Mouse (Mus musculus) liver, embryonic 14.5 days (tissue): ENCODE results near the gene Epha4. TPM values are rescaled to one million over a fixed set of nuclear protein-coding genes. Genes with fewer than 3 reads are reported as not detected.

ENCODE experiments used
- ATAC-seq: fragments of 200-750 bp; cut with Nextera tagmentation; 2 replicates; pipeline ENCODE4 v1.8.0; 2017; ENCODE audit warnings: moderate number of reproducible peaks, mild to moderate bottlenecking, moderate library complexity; ENCODE audit not compliant: insufficient read depth
- DNase-seq, 3 experiments: peaks; one replicate each; pipeline ENCODE4 v3.0.0-alpha.2; 2012 to 2013; ENCODE audit warnings: low read depth in 3 of 3, low spot score in 3 of 3
- H3K27ac ChIP-seq: fragments of 300-500 bp; sonication (generic); 2 replicates; pipeline ENCODE4 v1.5.1; 2014; ENCODE audit warnings: moderate library complexity, mild to moderate bottlenecking, control low read depth, inconsistent platforms
- H3K27me3 ChIP-seq: fragments of 300-500 bp; sonication (generic); 2 replicates; pipeline ENCODE4 v1.6.1; 2014; ENCODE audit warnings: mild to moderate bottlenecking, low read length, moderate library complexity; ENCODE audit not compliant: control insufficient read depth, insufficient read depth
- H3K36me3 ChIP-seq: fragments of 300-500 bp; sonication (generic); replicated peaks from 2 replicates; pipeline ENCODE4 v1.6.1; 2014; ENCODE audit warnings: low read depth; ENCODE audit not compliant: control insufficient read depth, insufficient read depth
- H3K4me1 ChIP-seq, 2 experiments: fragments of 200-500 bp in 1 of 2; fragments of 300-500 bp in 1 of 2; sonication (generic) in 1 of 2; replicated peaks; 2 replicates each; pipeline ENCODE4 v1.6.1; 2012 to 2014; ENCODE audit warnings: antibody characterized with exemption in 1 of 2, inconsistent platforms in 1 of 2, low read length in 1 of 2; ENCODE audit not compliant: control insufficient read depth in 2 of 2, insufficient read depth in 2 of 2
- H3K4me2 ChIP-seq: fragments of 300-500 bp; sonication (generic); 2 replicates; pipeline ENCODE4 v1.6.1; 2014; ENCODE audit warnings: low read depth, mild to moderate bottlenecking, control low read depth, moderate library complexity
- H3K4me3 ChIP-seq, 2 experiments: fragments of 200-500 bp in 1 of 2; fragments of 300-500 bp in 1 of 2; sonication (generic) in 1 of 2; 2 replicates each; pipeline ENCODE4 v1.5.1; 2012 to 2014; ENCODE audit warnings: low read depth in 2 of 2, low read length in 2 of 2, mild to moderate bottlenecking in 2 of 2, control low read depth in 1 of 2, inconsistent platforms in 1 of 2, moderate library complexity in 1 of 2; ENCODE audit not compliant: insufficient read depth in 1 of 2
- H3K9ac ChIP-seq: fragments of 300-500 bp; sonication (generic); replicated peaks from 2 replicates; pipeline ENCODE4 v1.6.1; 2014; ENCODE audit warnings: mild to moderate bottlenecking, control low read depth, moderate library complexity
- H3K9me3 ChIP-seq: fragments of 300-500 bp; sonication (generic); 2 replicates; pipeline ENCODE4 v1.6.1; 2016; ENCODE audit warnings: low read length, mixed read lengths; ENCODE audit not compliant: control insufficient read depth
- CTCF ChIP-seq: IDR thresholded peaks from 2 replicates; pipeline ENCODE4 v1.5.1; 2016; ENCODE audit warnings: antibody characterized with exemption, low read depth, control low read depth
- EP300 ChIP-seq: IDR thresholded peaks from 2 replicates; pipeline ENCODE4 v1.6.1; 2016; ENCODE audit warnings: antibody characterized with exemption, low read depth
- WGBS: fragments of 180-500 bp; shearing (Covaris S2); extraction: QIAGEN DNeasy Blood & Tissue Kit; methylation state at CpG from one replicate; pipeline ENCODE4 v1.1.7; 2014; ENCODE audit not compliant: insufficient replicate concordance; 5-methylcytosine and 5-hydroxymethylcytosine counted together
- microRNA-seq: library from miRNA; unstranded; fragments of <30 nt; microRNA quantifications from one replicate; pipeline ENCODE4, GENCODE M21; 2016
- polyA plus RNA-seq, 2 experiments: library from polyadenylated mRNA; depleted of rRNA in 1 of 2; stranded (reverse) in 1 of 2; unstranded in 1 of 2; fragments of >200 nt; fragmentation: Nextera tagmentation in 1 of 2; extraction: Ambion mirVana in 1 of 2; gene quantifications; 2 replicates each; pipeline versions ENCODE4 v1.2.1 to v1.2.3; 2012 to 2014

Gene Epha4
- polyA plus RNA-seq, 2 experiments = 0.22 to 0.50 TPM

GRCm38 (mm10) chr1:77339701-77340100 is 175.2 kb downstream of the Epha4 start:
- ATAC-seq (no peak), DNase-seq (no peak)
- TF ChIP-seq EP300 (no peak), CTCF (no peak)
- Histone ChIP-seq H3K36me3 (no peaks in the 10 kb centered on the region), H3K9ac (no peak overlapping the region), H3K4me2 (no peak overlapping the region), H3K9me3 (no peaks in the 10 kb centered on the region), H3K4me3 (no peak overlapping the region), H3K4me1 (no peaks in the 10 kb centered on the region), H3K27me3 (no peaks in the 10 kb centered on the region), H3K27ac (no peak overlapping the region)
- WGBS = 60% methylated on average over 5 of the region's 5 CpGs

GRCm38 (mm10) chr1:77338346-77338745 is 176.5 kb downstream of the Epha4 start:
- H3K36me3 ChIP-seq = no peaks in the 10 kb centered on the region
- ATAC-seq (no peak), DNase-seq (no peak)
- no peaks in the 10 kb centered on the region for H3K27me3 ChIP-seq
- H3K27ac ChIP-seq = no peak overlapping the region
- no peak overlapping the region for H3K9ac ChIP-seq
- no peaks in the 10 kb centered on the region for H3K9me3 ChIP-seq
- TF ChIP-seq CTCF (no peak), EP300 (no peak)
- H3K4me2 ChIP-seq = no peak overlapping the region
- H3K4me3 ChIP-seq = no peak overlapping the region
- H3K4me1 ChIP-seq = no peaks in the 10 kb centered on the region
- 60% methylated on average over 6 of the region's 6 CpGs for WGBS

GRCm38 (mm10) chr1:77336937-77337336 is 178.0 kb downstream of the Epha4 start:
- TF ChIP-seq CTCF = no peak
- no peak for TF ChIP-seq EP300
- Histone ChIP-seq H3K9ac (no peak overlapping the region), H3K27me3 (no peaks in the 10 kb centered on the region; the same call in 1 of the 2 replicates), H3K9me3 (no peaks in the 10 kb centered on the region), H3K27ac (no peak overlapping the region), H3K4me3 (no peak overlapping the region), H3K36me3 (no peaks in the 10 kb centered on the region), H3K4me1 (no peaks in the 10 kb centered on the region), H3K4me2 (no peak overlapping the region)
- WGBS = 65% methylated on average over 7 of the region's 7 CpGs
- ATAC-seq (no peak), DNase-seq (no peak)

GRCm38 (mm10) chr1:77318597-77319127 is 196.2 kb downstream of the Epha4 start:
- no peak for TF ChIP-seq CTCF
- H3K4me3 ChIP-seq = no peak overlapping the region
- DNase-seq (no peak), ATAC-seq (no peak)
- H3K27ac ChIP-seq = no peak overlapping the region
- H3K4me1 ChIP-seq = no peaks in the 10 kb centered on the region
- no peaks in the 10 kb centered on the region for H3K36me3 ChIP-seq
- no peaks in the 10 kb centered on the region for H3K9me3 ChIP-seq
- H3K4me2 ChIP-seq = no peak overlapping the region
- H3K9ac ChIP-seq = no peak overlapping the region
- H3K27me3 ChIP-seq = no peaks in the 10 kb centered on the region
- 79% methylated on average over 4 of the region's 4 CpGs for WGBS

Small RNA genes within 50 kb of the gene (microRNA-seq; reads per million reads assigned to microRNA genes)
- gene Mir6352 = not detected
